In genomic region chr2:84887411-84888271, GRCm38 (mm10) we compare ENCODE assay signal across 8 mouse cellular contexts. TPM values are rescaled to one million over a fixed set of nuclear protein-coding genes. Genes with fewer than 3 reads are reported as not detected.
DNase-seq lines count a peak whose midpoint lies in the region; ATAC-seq and TF ChIP-seq lines count a peak whose summit lies in the region.

No protein-coding gene starts in this region.

- WGBS in heart, postnatal 0 days = under 1% methylated on average over 58 of the region's 58 CpGs
- WGBS in stomach, embryonic 15.5 days = under 1% methylated on average over 58 of the region's 58 CpGs

- H3K9me3 ChIP-seq in heart, postnatal 0 days (replicated peaks; ENCODE audit: control insufficient read depth, low read length) = no peaks in the 10 kb centered on the region
- H3K9me3 ChIP-seq in stomach, embryonic 15.5 days = no peaks in the 10 kb centered on the region

- DNase-seq in thymus, postnatal 0 days (ENCODE audit: low spot score) = peak; percentile 58
- DNase-seq in thymus, postnatal 10 days (ENCODE audit: low spot score in 2 of 2) = no peak
- peak; percentile 45 for DNase-seq in embryo, embryonic 11 days
- no peak for DNase-seq in heart, postnatal 0 days (ENCODE audit: low spot score)
- peak; percentile 50 to 60 for DNase-seq in kidney, postnatal 36 days

- H3K4me3 ChIP-seq in heart, postnatal 0 days (ENCODE audit: low read depth, low read length) = peak overlapping the region; percentile 51
- H3K4me3 ChIP-seq in stomach, embryonic 15.5 days (replicated peaks) = peak overlapping the region; percentile 49

- TF ChIP-seq EP300 in heart, postnatal 0 days (IDR thresholded peaks at IDR 0.05; ENCODE audit: low read depth) = no peak

- H3K27ac ChIP-seq in heart, postnatal 0 days (ENCODE audit: low read depth) = no peak overlapping the region
- H3K27ac ChIP-seq in stomach, embryonic 15.5 days = no peak overlapping the region

- peaks cover 73% of the 10 kb centered on the region for H3K27me3 ChIP-seq in heart, postnatal 0 days (ENCODE audit: control insufficient read depth, insufficient read depth, low read length)
- H3K27me3 ChIP-seq in stomach, embryonic 15.5 days (replicated peaks) = peaks cover 61% of the 10 kb centered on the region

- H3K4me1 ChIP-seq in heart, postnatal 0 days (ENCODE audit: control insufficient read depth, insufficient read depth) = peaks cover 25% of the 10 kb centered on the region
- H3K4me1 ChIP-seq in stomach, embryonic 15.5 days = peaks cover 26% of the 10 kb centered on the region

- no peaks in the 10 kb centered on the region for H3K36me3 ChIP-seq in heart, postnatal 0 days (replicated peaks; ENCODE audit: control insufficient read depth, insufficient read depth, low read length)
- no peaks in the 10 kb centered on the region for H3K36me3 ChIP-seq in stomach, embryonic 15.5 days

- TF ChIP-seq CTCF in heart, postnatal 0 days (IDR thresholded peaks at IDR 0.05; ENCODE audit: low read depth) = no peak

- peak overlapping the region; percentile 73 for H3K4me2 ChIP-seq in heart, postnatal 0 days (ENCODE audit: low read depth, low read length)
- peak overlapping the region; percentile 84 for H3K4me2 ChIP-seq in stomach, embryonic 15.5 days

- no peak overlapping the region for H3K9ac ChIP-seq in heart, postnatal 0 days (replicated peaks; ENCODE audit: low read depth, low read length)
- no peak overlapping the region for H3K9ac ChIP-seq in stomach, embryonic 15.5 days

- no peak for ATAC-seq in heart, postnatal 0 days (ENCODE audit: insufficient read depth, low read depth)
- ATAC-seq in megakaryocyte, adult 5-6 weeks (ENCODE audit: poor library complexity, severe bottlenecking) = peak; percentile 40
- no peak for ATAC-seq in stomach, embryonic 15.5 days (ENCODE audit: insufficient read depth, low FRiP score, low read depth)
- ATAC-seq in monocyte, adult 5-6 weeks (replicated peaks; ENCODE audit: insufficient number of reproducible peaks, low FRiP score, low TSS enrichment, poor library complexity, severe bottlenecking) = no peak

RNA-seq across cellular contexts. Expression of gene Rtn4rl2, which starts 1.1 kb away (rescaled TPM):
- 0.10 and 0.22 TPM in 2 replicates for polyA plus RNA-seq in thymus, postnatal 0 days (2015; fragmentation: Nextera tagmentation; extraction: Ambion mirVana)
- 1.6 and 9.2 TPM in 2 replicates for total RNA-seq in heart, postnatal 0 days (2014; rRNA removed; ENCODE audit: low replicate concordance)
- 0.91 and 1.1 TPM in 2 replicates for polyA plus RNA-seq in heart, postnatal 0 days (2015; fragmentation: Nextera tagmentation; extraction: Ambion mirVana)
- not detected in 2 replicates for total RNA-seq in megakaryocyte, adult 5-6 weeks (2015)
- not detected in 2 replicates for total RNA-seq in megakaryocyte, adult 5-6 weeks (2017)
- 0.85 and 0.91 TPM in 2 replicates for polyA plus RNA-seq in stomach, embryonic 15.5 days (2015; fragmentation: Nextera tagmentation; extraction: Ambion mirVana)
- total RNA-seq in monocyte, adult 5-6 weeks (2017) = not detected in 3 replicates

RNA-seq across cellular contexts. Expression of gene Slc43a3, which starts 48.7 kb away (rescaled TPM):
- 29.1 and 30.0 TPM in 2 replicates for polyA plus RNA-seq in thymus, postnatal 0 days (2015; fragmentation: Nextera tagmentation; extraction: Ambion mirVana)
- total RNA-seq in heart, postnatal 0 days (2014; rRNA removed; ENCODE audit: low replicate concordance) = 101 and 140 TPM in 2 replicates
- 43.0 and 43.5 TPM in 2 replicates for polyA plus RNA-seq in heart, postnatal 0 days (2015; fragmentation: Nextera tagmentation; extraction: Ambion mirVana)
- 51.4 and 53.0 TPM in 2 replicates for total RNA-seq in megakaryocyte, adult 5-6 weeks (2015)
- 41.9 and 45.2 TPM in 2 replicates for total RNA-seq in megakaryocyte, adult 5-6 weeks (2017)
- polyA plus RNA-seq in stomach, embryonic 15.5 days (2015; fragmentation: Nextera tagmentation; extraction: Ambion mirVana) = 44.8 and 47.4 TPM in 2 replicates
- 4.1 to 5.3 TPM (median 4.8 TPM) in 3 replicates for total RNA-seq in monocyte, adult 5-6 weeks (2017)

RNA-seq across cellular contexts. Expression of gene Slc43a1, which starts 49.0 kb away (rescaled TPM):
- 19.7 and 22.7 TPM in 2 replicates for polyA plus RNA-seq in thymus, postnatal 0 days (2015; fragmentation: Nextera tagmentation; extraction: Ambion mirVana)
- total RNA-seq in heart, postnatal 0 days (2014; rRNA removed; ENCODE audit: low replicate concordance) = 3.9 and 14.1 TPM in 2 replicates
- polyA plus RNA-seq in heart, postnatal 0 days (2015; fragmentation: Nextera tagmentation; extraction: Ambion mirVana) = 2.8 and 2.9 TPM in 2 replicates
- total RNA-seq in megakaryocyte, adult 5-6 weeks (2015) = 3.7 and 5.2 TPM in 2 replicates
- 1.6 and 3.1 TPM in 2 replicates for total RNA-seq in megakaryocyte, adult 5-6 weeks (2017)
- polyA plus RNA-seq in stomach, embryonic 15.5 days (2015; fragmentation: Nextera tagmentation; extraction: Ambion mirVana) = 19.5 and 26.3 TPM in 2 replicates
- total RNA-seq in monocyte, adult 5-6 weeks (2017) = 0.29 to 0.32 TPM in 2 of 3 replicates, not detected in the other

Comparison
In these comparisons a context has a peak if more than half of its experiments do, and no peak if none do; other contexts are left out.
1. DNase-seq: peak in thymus, postnatal 0 days (single experiment), embryo, embryonic 11 days (single experiment) and kidney, postnatal 36 days (2 of 2); none in thymus, postnatal 10 days (0 of 2) and heart, postnatal 0 days (single experiment).